Mouse (Mus musculus) left cerebral cortex, postnatal 36 days (tissue): ENCODE measurements around the gene Nek5. TPM values are rescaled to one million over a fixed set of nuclear protein-coding genes. Genes with fewer than 3 reads are reported as not detected.

Experiments
- DNase-seq, 2 experiments: peaks; one replicate each; pipeline ENCODE4 v3.0.0; 2021 to 2022; ENCODE audit warnings: low spot score in 2 of 2, mixed read lengths in 1 of 2
- intact Hi-C: fragments of 180-260 bp; cut with DNase I; formaldehyde crosslinking; loops from one replicate; pipeline ENCODE4 v1.15.1; 2025
- total RNA-seq, 2 experiments: library from RNA; stranded (reverse); gene quantifications; 2 replicates each; pipeline ENCODE4 v1.2.3; 2021

The Nek5 gene
- total RNA-seq, 2 experiments from 2014 or later: not detected

DNA sequence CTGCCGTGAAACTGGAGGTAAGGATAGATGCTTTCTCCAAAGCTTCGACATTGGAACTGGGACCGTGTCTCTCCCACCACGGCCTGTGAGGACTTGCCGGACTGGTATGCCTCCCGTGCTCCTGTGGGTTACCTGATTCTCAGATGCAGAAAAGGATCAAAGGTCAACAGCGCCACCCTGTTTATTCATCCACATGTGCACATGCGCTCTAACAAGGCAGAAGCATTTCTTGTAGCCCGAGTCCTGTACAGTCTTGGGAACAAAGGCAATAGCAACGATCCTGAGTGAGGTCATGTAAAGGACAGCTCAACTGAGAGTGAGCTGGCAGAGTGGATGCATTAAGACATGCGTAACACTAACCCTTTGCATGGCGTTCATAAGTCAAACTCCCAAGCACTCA, 7.2 kb upstream of the Nek5 start:
- no peak for DNase-seq
- intact Hi-C loops: no loop called here

DNA sequence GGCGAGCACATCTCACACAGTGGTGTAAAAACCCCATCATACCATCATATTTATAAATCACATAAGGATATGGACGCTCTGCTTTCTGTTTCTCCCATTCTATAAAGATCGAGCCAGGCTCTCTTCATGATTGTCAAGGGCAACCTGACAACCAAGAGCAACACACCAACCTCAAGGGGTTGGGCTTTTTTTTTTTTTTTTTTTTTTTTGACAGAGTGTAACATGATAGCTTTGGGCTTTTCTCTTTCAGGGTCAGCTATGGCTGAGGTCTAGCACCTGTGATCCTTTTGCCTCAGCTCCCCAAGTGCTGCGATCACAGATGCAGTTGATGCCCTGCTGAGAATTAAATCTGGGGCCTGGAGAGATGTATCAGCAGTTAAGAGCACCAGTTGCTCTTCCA, 17.8 kb downstream of the Nek5 start:
- intact Hi-C loops: no loop called here
- no peak for DNase-seq

DNA sequence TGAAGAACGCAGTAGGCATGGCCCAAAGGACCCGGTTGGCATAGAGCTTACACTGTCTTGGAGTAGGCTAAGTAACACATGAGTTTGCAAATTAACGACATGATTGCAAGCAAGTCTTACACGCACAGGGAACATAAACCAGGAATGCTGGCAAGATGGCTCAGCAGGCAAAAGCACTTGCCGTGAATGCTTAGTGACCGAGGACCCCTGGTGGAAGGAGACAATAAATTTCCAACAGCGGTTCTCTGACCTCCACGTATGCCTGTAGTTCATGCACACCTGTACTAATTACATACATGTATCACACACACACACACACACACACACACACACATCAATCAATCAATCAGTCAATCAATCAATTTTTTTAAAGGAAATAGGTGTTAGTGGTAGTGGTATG, 33.3 kb downstream of the Nek5 start:
- DNase-seq: no peak
- intact Hi-C loops: no loop called here

DNA sequence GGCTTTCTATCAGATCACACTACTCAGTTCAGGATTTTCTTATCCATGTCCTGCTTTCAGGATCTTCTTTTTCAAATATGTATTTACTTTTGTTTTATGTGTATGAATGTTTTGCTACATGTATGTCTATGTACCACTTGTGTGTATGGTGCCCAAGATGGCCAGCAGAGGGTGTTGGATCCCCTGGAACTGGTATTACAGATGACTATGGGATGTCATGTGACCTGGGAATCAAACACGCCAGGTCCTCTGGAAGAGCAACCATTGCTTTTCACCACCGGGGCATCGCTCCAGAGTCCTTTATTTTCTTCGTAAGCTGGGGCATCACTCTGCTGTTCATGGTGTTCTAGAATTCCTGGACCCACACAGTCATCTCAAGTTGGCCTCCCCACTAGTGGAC, 35.6 kb downstream of the Nek5 start:
- DNase-seq: no peak
- intact Hi-C loops: no loop called here

DNA sequence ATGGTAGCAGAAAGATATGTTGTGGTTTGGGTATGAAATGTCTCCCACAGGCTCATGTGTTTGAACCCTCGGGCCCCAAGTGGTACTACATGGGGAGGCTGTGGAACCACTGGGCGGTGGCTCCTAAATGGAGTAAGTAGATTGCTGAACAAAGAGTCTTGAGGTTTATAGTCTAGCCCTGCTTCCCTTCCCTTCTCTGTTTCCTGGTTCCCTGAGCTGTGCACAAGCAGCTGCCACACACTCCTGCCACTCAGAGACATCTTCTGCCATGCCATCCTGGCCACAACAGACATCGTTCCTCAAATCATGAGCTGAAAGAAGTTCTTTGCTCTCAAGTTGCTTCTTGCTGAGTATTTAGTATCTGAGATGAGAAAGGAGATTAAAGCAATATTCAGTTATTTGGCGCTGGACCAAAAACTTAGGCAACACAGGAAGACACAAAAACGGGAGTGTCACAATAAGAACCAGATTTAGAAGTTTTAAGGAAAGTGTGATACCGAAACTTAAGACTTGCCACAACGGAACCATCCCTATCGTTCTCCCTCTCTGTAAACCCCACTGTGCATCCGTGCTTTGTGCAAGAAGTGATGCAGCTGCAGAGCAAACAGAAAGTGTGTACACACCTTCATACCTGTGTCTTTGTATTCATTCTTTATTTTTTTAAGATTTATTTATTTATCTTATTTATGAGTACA, 45.4 kb downstream of the Nek5 start:
- intact Hi-C loops: no loop called here

DNA sequence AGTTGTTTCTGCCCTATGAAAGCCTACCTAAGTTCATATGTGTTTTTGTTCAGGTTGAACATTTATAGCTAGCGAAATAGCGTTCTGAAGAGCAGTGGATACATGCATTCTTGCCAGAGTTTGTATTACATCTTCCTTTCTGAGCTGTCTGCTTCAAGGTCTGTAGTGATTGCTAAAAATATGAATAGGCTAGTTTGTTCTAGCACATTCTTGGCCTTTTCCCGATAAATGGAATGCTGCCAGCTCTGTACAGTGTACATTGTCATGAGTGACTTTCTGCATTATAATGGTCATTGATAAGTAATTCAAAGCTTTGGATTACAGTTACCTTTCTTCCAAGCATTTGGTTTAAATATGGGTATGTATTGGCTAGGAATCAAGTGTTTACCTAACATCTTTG, 63.7 kb downstream of the Nek5 start:
- intact Hi-C loops: loop anchor here (10.0 kb wide), 2 partner anchors 104 to 334 kb away; partner anchors contain the start of genes Nek3 and Slc25a15
- no peak for DNase-seq

More for the DNA sequence above, 45.4 kb downstream of the Nek5 start:
- no peak for DNase-seq

DNA sequence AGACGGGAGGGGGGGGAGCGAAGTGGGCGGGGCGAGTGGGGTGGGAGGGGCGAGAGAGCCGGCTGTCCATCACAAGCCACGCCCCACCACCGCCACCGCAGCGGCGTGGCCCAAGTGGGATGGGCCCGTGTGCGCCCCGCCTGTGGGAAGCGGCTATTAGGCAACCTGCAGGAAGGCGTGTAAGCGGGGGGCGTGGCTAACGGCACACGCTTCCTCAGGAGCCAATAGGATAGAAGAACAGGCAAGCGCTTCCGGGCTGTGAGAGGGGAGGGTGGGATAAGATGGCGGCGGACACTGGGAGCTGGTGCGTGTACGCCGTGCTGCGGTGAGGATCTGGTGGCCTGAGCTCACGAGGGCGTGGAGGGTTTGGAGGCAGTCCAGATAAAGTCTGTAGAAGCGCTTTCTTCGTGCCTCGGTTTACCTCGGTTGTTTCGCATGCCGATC, 64.4 kb downstream of the Nek5 start, which contains the start of gene Alg11:
Gene Alg11 (plus strand): TSS at position 276 of the 444 bp plus-strand sequence.
- peak; percentile 94 for DNase-seq
- intact Hi-C loops: loop anchor here (10.0 kb wide), 2 partner anchors 104 to 334 kb away; partner anchors contain the start of genes Nek3 and Slc25a15

DNA sequence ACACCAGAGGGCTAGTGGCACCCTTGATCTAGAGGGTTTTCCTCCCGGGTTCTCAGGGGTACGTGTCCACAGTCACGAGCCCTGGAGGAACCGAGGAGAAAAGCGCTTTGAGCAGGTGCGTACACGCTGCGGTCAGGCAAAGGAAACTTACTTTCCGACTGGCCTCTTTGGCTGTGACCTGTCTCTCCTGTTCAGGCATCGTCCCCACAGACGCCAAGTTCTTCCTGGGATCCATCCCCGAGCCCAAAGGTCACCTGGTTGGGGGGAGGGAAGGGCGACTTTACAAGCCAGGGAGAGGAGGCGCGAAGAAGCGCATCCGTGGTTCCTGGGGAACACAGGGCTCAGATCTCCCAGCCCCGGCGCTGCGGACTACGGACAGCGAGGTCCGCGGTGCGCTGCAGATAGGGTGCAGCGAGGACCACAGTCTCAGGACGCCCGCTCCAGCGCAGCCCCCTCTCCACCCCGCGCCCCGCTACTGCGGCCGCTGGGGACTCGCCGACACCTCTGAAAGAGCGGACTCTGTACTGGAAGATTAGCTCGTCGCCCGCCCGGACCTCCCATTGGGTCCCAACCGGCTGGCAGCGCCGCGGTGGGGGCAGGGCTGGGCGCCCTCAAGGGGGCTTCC, 64.9 kb downstream of the Nek5 start, which contains the start of gene Atp7b:
Gene Atp7b (minus strand): TSS at position 485 of the 625 bp plus-strand sequence.
- intact Hi-C loops: loop anchor here (10.0 kb wide), 2 partner anchors 105 to 335 kb away; partner anchors contain the start of genes Nek3 and Slc25a15
- peak in 1 of 2 experiments; percentile 38 for DNase-seq

DNA sequence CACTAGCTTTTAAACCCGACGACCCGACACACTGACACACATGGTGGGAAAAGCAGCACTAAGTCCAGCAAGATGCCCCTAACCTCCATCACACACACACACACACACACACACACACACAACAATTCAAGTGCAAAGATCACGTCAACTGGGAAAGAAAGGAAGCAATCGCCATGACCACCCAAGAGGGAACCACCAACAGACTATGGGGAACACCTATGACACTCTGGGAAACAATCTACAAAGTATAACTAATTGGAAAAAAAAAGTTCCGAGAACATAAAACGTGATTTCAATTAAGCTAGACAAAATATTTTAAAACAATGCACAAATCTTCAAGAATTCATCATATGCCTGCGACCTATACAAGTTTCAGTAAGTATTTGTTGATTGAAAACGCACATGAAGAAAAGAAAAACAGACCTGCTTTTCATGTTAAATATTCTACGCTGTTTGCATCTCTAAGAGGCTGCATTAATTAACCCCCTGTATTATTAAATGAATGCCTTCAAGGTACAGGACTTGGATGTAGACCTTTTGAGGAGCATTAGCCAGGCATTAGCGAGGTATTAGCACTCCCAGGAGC, 65.6 kb downstream of the Nek5 start:
- intact Hi-C loops: no loop called here
- DNase-seq: no peak

DNA sequence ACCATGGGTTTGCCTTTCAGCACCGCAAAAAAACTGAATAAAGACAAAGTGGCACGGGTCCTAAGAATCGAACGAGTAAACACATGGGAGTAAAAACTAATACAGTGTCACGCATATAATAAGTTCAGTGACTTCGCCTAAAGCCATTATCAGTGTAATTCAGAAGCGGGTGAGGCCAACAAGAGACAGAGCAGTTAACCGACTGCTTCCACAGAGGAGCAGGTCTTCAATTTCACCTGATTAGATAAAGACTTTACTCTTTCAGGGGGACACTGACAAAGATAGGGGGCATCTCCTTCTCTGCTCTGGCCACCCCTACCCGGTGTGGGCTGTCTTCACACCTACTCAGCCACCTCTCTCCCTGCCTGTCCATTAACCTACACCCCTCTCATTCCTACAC, 66.5 kb downstream of the Nek5 start:
- no peak for DNase-seq
- intact Hi-C loops: no loop called here

DNA sequence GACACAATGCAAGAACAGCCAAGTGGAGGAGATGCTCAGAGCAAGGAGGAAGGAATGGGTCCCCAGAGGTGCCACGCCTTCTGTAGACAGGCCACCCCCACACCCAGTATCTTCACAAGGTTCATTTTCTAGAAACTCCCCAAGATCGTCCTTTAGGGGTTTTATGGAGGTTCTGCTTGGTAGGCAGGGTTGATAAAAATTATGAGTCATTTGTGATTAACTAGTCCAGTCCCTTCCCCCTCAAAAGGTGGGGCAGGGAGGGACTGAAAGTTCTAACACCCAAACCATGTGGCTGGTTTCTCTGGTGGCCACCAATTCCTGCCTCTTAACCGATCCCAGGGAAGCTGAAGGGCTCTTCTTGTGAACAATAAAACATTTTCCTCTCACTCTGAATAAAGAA, 68.0 kb downstream of the Nek5 start:
- intact Hi-C loops: no loop called here
- DNase-seq: no peak

DNA sequence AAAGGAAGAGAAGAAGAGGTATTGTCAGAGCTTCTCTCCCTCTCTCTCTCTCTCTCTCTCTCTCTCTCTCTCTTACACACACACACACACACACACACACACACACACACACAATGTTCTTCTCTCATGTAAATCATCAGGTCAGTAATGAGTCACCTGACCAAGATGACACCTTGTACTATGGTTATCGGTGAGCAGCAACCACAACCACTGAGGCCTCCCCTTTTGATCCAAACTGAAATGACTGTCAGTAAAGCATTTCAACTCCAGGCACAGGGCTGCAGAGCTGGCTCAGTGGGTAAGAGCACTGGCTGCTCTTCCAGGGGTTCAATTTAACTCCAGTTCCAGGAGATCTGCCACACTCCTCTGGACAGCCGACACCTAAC, 69.4 kb downstream of the Nek5 start:
- no peak for DNase-seq

DNA sequence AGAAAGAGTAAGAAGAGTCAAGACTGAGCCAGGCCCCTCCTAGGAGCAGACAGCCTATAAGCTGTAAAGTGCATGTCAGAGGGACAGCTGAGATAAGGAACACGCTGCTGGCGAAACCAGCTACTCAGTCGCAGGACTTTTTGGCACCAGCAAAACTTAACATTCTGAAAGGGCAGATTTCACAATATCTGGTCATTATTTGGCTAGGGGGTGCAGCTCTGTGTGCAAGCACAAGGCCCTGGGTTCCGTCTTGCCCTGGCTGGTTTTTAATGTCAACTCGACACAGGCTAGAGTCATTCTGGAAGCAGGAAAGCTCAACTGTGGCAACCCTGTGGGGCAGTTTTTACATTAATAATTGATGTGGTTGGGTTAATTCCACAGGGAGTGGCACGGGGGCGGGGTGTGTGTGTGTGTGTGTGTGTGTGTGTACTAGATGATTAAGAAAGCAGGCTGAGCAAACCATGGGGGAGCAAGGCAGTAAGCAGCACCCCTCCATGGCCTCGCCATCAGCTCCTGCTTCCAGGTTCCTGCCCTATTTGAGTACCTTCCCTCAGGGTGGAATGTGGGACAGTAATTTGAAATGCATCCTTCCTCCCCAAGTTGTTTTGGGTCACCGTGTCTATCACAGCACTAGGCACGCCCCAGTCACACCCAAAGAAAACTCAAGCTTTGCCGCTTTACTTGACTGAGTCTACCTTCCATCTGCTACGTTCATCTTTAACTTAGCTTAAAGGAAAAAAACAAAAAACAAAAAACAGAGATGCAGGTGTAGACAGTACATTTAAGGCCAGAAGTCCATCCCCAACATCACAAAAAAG, 70.0 kb downstream of the Nek5 start:
- DNase-seq: no peak
- intact Hi-C loops: no loop called here

More for the DNA sequence above, 69.4 kb downstream of the Nek5 start:
- intact Hi-C loops: no loop called here

DNA sequence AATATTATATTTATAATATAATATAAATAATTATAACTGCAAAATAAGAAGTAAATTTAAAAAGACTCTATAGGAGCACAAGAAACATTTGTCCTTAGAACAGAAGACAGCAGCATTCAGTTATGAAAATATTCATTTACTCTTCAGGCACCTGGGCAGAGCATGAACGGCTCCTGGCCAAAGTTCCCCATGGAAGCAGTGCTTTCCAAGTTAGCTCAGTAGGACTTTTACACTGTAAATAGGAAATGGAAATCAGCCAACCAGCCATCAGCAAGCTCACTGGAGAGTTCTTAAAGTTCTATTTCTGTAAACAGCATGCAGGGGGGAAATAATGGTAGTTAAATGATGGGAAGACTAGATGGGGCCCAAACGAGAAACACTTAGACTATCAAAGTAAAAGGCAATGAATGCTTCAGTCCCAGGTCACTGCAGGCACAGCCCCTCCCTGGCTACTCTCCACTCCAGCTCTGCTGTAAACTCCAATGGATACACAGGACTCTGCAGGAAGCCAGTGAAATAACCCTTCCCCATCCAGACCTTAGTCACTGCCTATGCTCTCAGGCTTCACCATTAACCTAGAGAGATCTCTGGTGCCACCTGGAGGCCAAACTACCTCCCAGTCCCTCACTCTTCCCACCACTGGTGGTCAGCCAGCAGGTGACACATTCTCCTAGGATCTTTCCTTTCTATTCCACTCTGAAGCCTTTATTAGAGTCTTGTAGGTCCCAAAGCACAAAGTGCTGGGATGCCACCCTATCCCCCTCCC, 77.0 kb downstream of the Nek5 start:
- peak in 1 of 2 experiments; percentile 8 for DNase-seq
- intact Hi-C loops: loop anchor here (5.0 kb wide), 1 partner anchor 56 kb away; no protein-coding TSS in a partner anchor

DNA sequence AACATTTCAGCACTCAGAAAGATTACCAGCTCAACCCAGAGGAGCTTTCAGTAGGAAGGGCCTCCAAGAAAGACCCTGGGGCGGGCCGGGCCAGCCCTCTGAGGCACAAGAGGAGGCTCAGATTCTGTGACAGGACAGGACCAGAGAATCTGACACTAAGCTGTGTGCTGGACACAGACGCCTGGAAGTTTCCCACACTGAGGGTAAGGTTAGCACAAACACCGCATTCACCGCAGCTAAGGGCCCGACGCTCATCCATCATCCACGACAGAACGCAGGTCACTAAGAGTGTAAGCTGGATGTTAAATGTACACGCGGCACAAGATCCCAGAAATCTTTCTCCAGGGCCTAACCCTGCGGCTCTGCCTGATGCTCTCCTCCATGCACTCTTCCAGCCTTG, 81.1 kb downstream of the Nek5 start:
- intact Hi-C loops: no loop called here
- DNase-seq: no peak

DNA sequence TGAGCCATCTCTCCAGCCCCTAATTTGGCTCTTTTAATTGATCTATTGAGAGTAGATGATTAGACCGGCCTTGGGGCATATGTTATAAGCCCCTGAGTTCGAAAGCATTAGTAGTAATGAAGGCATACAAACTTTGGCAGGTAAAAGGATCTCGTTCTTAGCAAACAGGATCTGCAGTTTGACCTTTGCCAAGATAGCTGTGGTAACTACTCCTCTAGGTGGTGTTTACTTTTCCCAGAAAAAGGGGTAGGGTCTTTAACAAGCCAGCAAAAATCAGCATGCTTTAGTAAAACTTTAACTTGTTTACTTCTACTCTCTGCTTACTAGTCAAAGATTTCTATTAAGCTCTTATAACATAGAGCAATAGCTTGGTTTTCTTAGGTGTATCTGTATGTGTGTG, 82.3 kb downstream of the Nek5 start:
- intact Hi-C loops: no loop called here

DNA sequence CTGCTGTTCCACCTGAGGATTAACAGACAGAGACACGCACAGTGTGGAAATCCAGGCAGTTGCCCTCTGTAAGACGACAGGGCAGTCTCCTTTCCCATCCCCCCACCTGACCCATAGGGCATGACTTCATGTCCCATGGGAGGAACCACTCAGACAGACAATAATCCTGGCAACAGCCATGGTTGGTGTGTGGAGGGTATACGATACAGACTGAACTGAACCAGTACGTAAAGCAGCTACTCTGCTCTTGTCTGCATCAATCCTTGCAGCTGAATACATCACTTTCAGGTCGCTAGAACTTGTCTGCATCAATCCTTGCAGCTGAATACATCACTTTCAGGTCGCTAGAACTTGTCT, 84.7 kb downstream of the Nek5 start:
- DNase-seq: no peak
- intact Hi-C loops: no loop called here

More for the DNA sequence above, 82.3 kb downstream of the Nek5 start:
- DNase-seq: no peak

DNA sequence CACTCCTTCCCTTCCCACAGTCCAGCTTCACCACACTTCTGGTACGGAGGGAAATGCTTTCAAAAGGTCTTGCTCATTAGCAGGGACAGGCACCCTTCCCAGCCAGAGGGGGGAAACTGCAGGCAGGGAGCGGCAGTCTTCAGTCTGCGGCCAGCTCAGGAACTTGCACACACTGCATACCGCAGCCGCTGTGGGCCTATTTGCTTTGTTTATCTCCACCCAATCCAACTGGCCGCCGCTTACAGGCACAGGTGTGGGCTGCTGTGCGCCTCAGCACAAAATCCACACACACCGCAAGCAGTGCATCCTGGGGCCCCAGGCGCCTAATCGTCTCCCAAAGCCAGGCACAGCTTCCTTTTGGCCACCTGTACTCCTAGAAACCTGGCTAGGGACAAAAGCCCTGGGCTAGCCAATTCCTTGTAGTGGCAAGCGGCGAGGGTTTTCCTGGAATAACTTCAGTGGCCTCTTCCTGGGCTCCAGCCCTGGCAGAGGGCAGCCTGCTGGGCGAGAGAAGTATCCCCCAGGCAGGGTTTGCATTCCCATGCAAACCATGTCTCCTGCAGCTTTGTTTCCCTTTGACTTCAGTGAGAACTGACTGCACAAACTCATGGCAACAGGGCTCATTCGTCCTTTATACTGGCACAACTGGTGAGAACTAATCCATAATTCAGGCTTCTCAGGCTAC, 85.2 kb downstream of the Nek5 start:
- intact Hi-C loops: no loop called here
- DNase-seq: no peak

DNA sequence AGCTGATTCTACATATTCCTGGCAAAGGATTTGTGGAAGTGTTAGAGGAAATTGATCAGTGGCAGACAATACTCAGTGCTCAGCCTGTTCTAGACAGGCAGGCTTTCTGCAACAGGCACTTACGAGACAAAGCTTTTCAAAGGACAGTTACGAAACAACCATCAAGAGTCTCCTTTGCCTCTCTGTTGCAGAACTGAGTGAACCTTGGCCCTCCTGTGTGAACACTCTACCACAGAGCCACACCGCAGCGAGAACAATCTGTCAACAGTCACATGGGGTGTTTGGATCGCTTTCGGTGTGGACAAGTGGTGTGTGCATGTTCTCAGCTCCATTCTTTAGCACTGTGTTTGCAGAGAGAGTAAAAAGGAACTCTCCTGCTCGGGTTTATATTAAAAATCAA, 87.8 kb downstream of the Nek5 start:
- intact Hi-C loops: no loop called here
- DNase-seq: no peak
